Mouse (Mus musculus) thymus, adult 18-20 months (tissue): Measurements from ENCODE around the gene Riok2.

ENCODE experiments used
- DNase-seq, 2 experiments: peaks; one replicate each; pipeline ENCODE4 v3.0.0; 2022; ENCODE audit warnings: mixed read lengths in 2 of 2

The Riok2 gene

GRCm38 (mm10) chr17:17408720-17409478 is 34.8 kb downstream of the Riok2 start:
- no peak for DNase-seq

- no peak for DNase-seq
Measured at GRCm38 (mm10) chr17:17409601-17410000, 35.5 kb downstream of the Riok2 start.

GRCm38 (mm10) chr17:17411443-17411842 is 37.3 kb downstream of the Riok2 start:
- no peak for DNase-seq

GRCm38 (mm10) chr17:17412176-17412575 is 38.1 kb downstream of the Riok2 start:
- no peak for DNase-seq

GRCm38 (mm10) chr17:17414206-17414605 is 40.1 kb downstream of the Riok2 start:
- DNase-seq, result no peak

GRCm38 (mm10) chr17:17424609-17425307 is 50.6 kb downstream of the Riok2 start:
- no peak for DNase-seq

GRCm38 (mm10) chr17:17425308-17425813 is 51.3 kb downstream of the Riok2 start:
- no peak for DNase-seq

GRCm38 (mm10) chr17:17425906-17426305 is 51.8 kb downstream of the Riok2 start:
- DNase-seq, result no peak

- DNase-seq, result no peak
Measured at GRCm38 (mm10) chr17:17428888-17429287, 54.8 kb downstream of the Riok2 start.

- no peak for DNase-seq
Measured at GRCm38 (mm10) chr17:17433679-17434078, 59.6 kb downstream of the Riok2 start.

- no peak for DNase-seq
Measured at GRCm38 (mm10) chr17:17438576-17439191, 64.6 kb downstream of the Riok2 start.

GRCm38 (mm10) chr17:17441876-17442498 is 67.9 kb downstream of the Riok2 start:
- DNase-seq, result peak in 1 of 2 experiments; percentile 18

- peak in 1 of 2 experiments; percentile 24 for DNase-seq
Measured at GRCm38 (mm10) chr17:17444297-17444886, 70.3 kb downstream of the Riok2 start.
